Mouse (Mus musculus) naive thymus-derived CD4-positive, alpha-beta T cell, adult 2 months (primary cell): Measurements from ENCODE around the gene Speer3.
"Not testable (repeated sequence)": the region's sequence is repeated elsewhere in the genome, so short reads cannot be mapped to it uniquely, and the experiment has no call there.

Source experiments
- DNase-seq: peaks from one replicate; pipeline ENCODE4 v3.0.0-alpha.2; 2011; ENCODE audit warnings: low read depth

Gene Speer3

GRCm38 (mm10) chr5:13791319-13791718 is at the start of gene Speer3:
Speer3 (plus strand) TSS chr5:13791619.
- DNase-seq, result no peak

GRCm38 (mm10) chr5:13810496-13810895 is 19.1 kb downstream of the Speer3 start:
- not testable (repeated sequence) for DNase-seq

GRCm38 (mm10) chr5:13825108-13825507 is 33.7 kb downstream of the Speer3 start:
- DNase-seq, result no peak

GRCm38 (mm10) chr5:13826708-13827107 is 35.3 kb downstream of the Speer3 start:
- DNase-seq, result no peak

- no peak for DNase-seq
Observed at GRCm38 (mm10) chr5:13844317-13844716, 52.9 kb downstream of the Speer3 start.
